Mouse (Mus musculus) adipocyte (in vitro differentiated cells): Measurements from ENCODE around the gene Mia2.

ENCODE experiments used
- DNase-seq: peaks from one replicate; pipeline ENCODE4 v3.0.0-alpha.2; 2016; ENCODE audit warnings: low spot score

The Mia2 gene

DNA sequence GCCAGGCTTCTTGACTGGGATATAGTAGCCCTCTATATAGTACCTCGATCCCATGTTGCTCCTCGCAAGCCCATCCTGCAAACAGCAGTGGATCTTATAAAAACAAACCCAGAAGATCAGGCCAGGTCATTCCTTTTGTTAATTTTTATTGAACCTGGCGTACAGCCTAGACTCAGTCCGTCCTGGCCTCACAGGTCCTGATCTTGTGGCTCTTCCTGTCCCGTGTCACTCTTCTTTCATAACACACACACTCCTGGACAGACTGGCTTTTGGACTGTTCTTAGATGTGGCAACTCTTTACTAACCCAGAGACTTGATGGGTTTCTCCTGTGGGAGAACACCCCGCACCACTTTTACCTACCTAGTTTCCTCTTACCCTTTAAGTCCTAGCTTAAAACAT, 10.3 kb downstream of the Mia2 start:
- no peak for DNase-seq

DNA sequence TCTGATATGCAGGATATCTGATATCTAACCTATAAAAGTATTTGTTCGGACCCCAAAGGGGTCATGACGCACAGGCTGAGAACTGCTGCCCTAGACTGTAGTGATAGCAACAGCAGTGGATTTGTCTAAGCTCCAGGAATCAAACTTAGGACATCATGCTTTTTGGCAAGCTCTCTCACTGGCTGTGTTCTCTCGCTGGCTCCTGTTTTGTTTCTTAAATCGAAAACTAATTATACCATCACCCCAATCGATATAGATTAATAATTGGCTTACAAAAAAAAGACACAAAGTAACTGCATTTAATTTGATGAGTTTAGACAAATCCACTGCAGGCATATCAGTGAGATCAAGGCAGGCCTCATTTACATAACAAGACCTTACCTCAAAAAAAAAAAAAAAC, 10.9 kb downstream of the Mia2 start:
- DNase-seq: no peak

DNA sequence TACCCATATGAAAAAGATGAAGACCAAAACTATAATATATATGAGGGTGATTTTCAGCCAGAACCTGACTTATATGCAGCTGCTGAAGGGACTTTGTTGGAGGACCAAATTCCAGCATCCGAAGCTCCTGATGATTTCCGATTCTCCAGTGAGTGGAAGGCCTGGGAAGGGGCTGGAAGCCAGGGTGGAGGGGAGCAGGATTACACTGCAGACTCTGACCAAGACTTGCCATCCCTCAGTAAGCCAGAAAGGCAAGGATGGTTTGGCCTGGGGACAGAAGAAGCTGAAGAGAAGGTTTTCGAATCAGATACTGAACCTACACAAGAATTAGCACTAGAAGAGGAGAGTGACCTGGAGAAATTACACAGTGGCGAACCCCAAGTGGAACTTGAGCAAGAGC, 12.3 kb downstream of the Mia2 start:
- no peak for DNase-seq

DNA sequence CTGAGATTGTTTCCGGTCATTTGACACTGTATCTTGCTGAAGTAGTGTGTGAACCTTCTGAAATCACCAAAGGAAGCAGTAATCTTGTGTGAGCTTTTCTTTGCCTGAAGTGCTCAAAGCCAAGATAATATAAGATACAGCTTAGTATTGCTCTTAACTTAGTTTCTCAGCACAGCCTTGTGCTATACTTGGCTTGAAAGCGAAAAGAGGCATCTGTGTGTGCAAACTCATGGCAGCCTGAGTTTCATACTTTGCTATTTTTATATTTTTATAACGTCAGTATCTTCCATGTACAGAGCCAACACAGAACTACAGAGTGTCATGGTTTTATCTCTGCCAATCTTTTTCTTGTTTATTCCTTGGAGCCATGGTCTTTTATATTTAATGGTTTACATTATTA, 21.6 kb downstream of the Mia2 start:
- DNase-seq: no peak

DNA sequence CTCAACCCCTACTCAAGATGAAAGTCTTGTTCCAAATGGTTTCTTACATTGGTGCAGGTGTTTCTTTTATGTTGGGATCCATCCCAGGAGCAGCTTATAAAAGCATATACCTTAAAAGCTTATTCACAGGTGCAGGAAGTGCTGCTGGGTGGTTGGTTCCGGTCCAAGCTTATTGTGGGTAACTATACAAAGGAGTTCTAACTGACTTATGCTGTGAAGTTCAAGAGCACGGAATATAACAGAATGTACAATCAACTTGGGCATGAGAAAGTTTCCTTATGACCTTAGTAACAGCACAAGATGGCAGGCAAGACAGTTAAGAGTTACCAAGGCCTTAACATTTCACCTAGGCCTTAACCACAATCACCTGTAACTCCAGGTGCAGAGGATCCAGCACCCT, 29.8 kb downstream of the Mia2 start:
- no peak for DNase-seq

DNA sequence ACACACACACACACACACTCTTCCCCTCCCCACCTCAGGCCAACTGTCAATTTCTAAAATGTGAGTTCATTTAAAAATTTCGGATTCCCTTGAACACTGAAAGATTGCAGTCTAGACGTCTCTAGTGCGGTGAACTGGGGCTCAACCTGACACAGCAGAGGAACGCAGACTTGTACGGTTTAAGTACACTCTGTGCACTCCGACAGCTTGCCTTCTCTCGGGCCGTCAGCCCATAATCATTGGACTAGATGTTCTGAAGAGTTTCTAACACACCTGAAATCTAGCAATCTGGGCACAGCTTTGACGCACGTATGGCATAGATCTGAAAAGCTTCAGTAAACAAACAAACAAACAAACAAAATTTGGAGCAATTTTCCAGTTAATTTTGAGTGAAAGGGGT, 32.9 kb downstream of the Mia2 start:
- DNase-seq: no peak

DNA sequence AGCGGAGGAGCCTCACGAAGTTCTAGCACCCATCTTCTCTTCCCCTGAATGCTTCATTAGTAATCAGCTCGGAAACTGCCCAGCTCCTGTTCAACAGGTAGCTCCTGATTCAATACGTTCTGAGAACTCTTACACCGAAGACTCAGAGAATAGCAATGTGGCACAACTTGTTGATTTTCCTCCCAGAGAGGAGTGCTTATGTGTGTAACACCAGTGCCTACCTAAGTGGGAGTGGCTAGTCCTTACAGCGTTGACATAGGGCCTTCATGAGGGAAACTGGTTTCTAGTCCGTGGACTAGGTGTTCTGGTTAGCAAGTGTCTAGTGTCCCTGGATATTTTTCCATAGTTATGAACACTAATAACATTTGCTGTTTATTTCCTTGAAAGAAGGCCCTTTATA, 33.4 kb downstream of the Mia2 start:
- peak; percentile 42 for DNase-seq

DNA sequence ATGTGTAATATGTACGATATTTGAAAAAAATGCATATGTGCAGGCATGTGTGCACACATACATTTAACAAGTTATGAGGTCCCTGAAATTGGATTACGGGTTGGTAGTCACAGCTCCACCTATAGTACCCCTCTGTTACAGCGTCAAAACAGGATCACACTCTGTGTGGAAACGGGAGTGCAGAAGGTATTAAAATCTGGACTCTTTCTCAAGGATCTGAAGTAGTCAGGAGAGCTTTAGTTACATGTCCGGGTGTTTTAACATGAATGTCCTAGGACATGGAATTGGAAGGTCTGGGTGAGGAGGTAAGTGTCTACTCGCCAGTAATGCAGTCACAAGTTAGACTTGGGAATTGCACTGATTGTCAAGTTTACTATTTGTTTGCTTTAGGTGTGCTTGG, 34.0 kb downstream of the Mia2 start:
- peak; percentile 73 for DNase-seq

DNA sequence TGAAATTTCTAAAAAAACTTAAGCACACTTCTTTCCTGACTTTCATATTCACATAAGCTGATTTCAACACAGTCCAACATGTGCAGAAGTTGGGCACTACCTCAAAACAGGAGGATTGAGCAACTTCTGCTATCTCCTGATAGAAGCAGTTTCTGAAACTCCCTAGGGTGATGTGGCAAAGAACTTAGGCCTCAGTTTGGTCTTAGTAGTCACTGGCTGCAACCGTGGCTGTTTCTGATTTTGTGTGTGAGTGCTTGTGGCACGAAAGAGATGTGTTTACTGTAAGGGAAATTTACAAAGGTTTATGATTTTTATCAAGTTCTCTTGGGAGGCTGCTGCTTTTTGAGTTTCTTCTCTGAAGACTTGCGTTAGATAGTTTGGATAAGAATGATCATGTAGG, 34.6 kb downstream of the Mia2 start:
- peak; percentile 84 for DNase-seq

DNA sequence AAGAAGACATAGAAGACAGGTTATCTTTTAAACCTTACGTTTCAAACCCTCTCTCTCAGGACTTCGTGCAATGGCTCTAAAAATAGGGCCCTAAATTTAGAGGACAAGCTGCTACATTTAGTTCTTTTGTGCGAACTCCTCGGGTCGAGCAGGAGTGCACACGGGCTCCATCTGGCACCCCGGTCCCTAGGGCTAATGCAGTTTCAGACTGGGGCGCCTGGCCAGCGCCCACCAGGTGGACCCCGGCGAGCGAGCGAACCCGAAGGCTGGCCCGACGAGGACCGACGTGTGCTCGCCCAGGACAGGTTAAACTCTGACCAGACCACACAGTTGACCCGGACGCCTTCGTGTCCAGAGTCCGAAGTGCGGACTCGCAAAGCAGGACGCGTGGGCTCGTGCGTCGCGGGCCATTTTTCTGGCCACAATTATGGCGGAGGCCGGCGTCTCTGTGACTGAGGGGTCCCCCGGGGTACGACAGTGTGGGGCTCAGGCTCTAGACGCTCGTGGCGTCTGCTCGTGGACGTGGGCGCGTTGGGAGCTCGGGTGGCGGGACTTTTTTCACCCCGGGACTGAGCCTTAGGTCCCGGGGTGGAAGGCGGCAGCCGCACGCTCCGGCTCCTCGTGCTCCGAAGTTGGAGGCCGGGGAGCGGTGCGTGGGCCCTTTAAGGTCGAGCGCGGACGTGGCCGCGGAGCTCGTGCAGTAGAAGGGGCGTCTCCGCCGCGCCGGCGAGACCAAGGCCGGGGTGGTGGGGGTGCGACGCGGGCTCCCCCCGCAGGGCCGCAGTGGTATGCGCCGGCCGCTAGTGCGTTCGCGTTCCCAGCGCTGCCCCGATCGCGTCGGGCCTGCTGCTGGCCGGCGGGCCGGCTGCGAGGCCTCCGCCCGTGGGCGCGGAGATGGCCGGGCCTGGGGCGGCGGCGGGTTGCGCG, 35.3 kb downstream of the Mia2 start:
- DNase-seq: peak; percentile 85

DNA sequence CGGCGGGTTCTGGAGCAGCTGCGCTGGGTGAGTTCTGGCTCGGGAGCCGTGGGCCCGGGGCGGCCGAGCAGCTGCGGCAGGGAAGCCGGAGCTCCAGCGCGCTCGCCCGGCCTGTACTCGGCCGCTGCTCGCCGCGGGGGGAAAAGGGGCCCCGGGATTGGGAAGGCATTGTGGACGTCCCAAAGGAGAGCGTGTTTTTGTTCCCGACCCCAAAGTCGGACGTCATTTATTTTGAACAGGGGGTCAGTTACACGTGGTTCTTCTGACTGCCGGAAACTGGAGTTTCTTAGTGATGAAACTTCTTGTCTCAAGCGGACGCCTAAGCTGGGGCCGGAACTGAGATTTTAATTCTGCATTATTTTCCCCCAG, 36.0 kb downstream of the Mia2 start:
- peak; percentile 58 for DNase-seq

DNA sequence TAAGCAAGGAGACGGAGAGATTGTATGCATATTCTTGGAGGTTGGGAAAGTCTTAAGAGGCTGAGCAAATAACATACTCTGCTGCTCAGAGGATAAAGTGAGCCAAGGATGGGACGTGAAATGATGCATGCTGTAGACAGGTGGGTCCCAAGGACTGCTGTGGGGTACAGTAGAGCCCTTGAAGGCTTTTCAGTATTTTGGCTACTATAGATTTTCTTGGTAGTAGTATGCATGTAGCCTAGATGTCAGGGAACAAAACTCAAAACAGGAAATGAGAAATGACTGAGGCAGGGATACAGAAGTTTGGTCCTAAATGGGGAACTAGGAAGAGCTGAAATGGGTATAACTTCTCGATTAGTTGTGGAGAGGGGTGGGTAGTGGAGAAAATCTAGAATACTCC, 36.9 kb downstream of the Mia2 start:
- DNase-seq: no peak

DNA sequence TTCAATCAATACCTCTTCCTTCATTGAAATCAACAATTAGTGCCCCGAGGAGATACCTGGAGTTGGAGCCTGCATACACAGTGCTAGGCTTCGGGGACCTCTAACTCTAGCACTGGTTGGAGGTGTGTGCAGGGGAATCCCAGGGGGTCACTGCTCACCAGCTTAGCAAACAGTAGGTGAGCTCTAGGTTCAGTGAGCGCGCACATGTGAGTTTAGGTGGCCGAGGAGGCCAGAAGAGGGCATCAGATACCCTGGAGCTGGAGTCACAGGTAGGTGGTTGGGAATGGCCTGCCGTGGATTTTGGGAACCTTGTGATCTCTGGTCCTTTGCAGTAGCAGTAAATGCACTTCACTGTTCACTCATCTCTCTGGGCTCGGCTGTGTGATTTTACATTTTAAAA, 37.3 kb downstream of the Mia2 start:
- DNase-seq: no peak

DNA sequence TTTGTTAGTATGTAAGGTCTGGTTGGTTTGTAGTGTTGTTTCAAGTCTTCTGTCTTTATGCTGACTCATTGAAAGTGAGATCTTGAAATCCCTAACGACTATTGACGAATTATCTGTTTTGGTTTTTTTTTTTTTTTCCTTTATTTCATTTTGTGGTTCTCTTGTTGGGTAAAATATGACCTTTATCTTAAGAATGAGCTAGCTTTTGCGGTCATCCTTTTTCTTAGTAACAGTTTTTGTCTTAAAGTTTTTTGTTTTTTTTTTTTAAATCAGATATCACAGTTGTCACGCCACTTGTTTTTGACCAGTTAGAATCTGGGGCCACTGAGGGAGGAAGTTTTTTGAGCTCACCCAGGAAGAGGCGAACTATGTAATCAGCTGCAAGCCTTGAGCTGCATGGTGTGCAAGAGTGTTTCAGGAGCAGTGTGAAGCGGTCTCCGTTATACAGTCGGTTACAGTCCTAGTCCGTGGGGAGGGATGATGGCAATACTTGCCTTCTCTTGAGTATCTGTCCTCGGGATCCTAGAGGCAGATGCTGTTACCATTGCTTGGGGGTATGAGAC, 37.9 kb downstream of the Mia2 start:
- DNase-seq: no peak

DNA sequence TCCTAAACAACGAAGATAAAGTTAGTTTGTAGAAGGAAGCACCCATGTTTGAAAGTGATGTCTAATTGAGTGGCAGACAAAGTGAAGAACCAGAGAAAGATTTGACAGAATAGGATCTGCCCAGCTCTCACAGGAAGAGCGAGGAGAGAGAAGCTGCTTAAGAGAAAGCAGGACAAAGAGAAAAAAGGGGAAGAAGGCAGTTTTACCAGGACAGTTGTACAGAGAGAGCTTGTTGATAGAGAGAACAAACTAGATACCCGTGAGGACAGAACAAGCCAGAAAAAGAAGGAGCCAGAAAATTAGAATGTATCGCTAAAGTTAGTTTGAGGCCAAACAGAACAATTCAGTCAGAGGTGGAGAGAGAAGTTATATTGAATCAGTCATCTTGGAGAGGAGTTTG, 39.5 kb downstream of the Mia2 start:
- no peak for DNase-seq

DNA sequence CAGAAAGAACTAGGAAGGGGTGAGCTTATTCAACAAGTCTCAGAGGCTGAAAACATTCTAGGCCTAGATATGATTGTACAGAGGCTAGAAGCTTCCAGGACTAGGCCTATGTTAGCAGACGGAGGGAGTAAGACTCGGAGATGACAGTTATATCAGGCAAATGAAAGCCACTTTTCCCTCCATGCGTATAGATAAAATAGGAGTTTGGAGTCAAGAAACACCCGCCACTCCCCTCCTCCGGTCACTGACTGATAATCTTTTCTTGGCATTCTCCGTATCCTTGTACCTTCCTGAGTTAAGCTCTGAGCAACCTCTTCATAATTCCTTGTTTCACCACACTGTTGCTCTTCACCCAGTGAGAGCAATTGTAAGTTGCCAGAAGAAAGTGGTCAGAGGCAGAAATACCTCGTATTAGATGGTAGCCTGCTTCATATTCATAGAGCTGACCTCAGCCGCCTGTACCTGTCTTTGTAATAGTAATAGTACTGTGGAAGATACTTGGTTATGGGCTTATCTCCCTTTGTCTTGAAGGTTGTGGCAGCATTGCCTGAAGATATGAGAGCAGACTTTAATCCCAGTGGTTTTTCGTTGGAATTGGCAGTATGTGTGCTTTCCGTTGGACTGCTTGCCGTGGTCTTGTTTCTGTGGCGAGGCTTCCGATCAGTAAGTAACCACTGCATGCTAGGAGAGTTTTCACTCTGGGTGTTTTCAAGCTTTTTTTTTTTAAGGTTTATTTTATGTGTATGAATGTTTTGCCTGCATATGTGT, 40.1 kb downstream of the Mia2 start:
- no peak for DNase-seq

DNA sequence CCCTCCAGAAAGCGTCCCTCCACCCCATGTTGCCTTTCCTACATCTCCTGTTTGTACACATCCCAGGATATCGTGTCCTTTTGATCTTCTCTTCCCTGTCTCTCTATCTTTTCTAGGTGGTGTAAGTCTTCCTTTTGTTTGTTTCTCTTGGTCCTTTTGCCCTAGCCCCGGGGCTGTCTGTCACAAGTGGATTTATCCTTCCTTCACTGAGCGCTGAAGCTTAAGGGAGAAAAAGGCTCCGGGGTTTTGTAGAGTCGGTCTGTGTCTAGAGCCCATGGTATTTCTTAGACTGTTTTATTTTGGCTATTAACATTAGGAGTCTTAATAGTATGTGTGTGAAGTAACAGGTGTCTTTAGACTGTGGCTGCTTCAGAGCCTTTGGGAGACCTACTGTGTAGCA, 41.4 kb downstream of the Mia2 start:
- no peak for DNase-seq

DNA sequence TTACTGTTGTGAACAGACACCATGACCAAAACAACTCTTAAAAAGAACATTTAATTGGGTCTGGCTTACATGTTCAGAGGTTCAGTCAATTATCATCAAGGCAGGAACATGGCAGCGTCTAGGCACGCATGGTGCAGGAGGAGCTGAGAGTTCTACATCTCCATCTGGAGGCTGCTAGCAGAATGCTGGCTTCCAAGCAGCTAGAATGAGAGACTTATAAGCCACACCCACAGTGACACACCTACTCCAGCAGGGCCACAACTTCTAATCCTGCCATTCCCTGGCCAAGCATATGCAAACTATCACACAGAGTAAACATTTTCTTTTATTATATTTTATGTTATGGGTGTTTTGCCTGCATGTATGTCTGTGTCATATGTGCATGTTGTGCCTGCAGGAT, 43.8 kb downstream of the Mia2 start:
- no peak for DNase-seq

DNA sequence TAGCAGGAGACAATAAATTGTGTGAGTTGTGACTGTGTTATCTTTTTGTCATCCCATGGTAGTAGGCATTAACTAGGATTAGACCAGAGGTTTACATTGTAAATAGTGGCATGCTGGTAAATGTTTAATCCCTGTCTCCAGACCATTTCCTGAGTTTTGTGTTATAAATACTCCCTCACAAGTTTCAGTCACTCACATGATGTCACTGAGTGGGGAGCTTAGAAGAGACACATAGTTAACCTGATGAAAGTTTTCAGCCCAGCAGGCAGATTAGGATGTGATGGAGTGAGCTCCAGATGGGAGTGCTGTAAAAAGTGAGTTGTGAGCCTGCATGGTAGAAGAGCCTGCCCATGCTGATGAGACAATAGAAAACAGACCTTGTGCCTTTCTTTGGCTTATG, 49.5 kb downstream of the Mia2 start:
- DNase-seq: no peak

DNA sequence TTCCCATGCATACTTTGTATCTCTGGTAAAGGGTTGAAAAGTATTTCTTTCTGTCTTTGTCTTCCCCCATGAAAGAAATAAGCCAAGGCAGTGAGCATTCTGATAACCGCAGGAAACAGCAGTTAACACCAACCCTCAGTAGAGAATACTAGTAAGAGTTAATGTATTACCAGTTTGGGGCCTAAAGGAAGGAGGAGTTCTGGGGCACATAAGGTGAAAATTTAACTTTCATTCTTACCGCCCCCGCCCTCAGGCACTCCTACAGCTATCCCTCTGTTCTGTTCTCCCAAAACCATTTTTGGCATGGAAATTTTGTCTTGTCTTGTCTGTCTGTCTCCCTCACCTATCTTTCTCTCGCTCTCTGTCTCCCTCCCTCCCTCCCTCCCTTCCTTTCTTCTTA, 54.1 kb downstream of the Mia2 start:
- DNase-seq: no peak

DNA sequence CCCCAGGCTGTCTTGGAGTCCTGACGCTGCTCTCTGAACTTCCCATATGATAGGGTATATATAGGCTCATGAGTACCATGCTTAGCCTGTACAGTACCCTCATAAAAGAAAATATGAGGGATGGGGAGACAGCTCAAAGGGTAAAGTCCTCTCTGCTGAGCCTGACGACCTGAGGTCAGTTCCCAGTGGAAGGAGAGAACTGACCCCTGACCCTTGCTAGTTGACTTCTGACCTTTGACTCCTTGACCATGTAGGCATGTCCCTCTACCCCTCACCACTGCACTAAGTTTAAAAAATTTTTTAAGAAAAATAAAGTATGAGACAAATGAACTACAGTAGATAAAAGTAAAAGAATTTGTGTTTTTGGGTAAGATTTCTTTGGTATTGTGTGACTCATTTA, 65.5 kb downstream of the Mia2 start:
- DNase-seq: no peak

DNA sequence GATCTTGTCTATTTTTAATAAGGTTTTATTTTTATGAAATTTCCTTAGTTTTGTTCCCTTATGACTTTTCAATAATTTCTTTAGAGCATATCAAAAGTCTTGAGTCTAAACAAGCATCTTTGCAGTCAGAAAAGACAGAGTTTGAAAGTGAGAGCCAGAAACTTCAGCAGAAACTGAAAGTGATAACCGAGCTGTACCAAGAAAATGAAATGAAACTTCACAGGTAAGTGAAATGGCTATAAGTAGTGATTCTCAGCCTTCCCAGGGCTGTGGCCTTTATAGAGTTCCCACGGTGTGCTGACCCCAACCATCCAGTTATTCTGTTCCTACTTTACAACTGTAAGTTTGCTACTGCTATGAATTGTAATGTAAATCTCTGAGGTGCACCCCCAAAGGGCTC, 67.2 kb downstream of the Mia2 start:
- no peak for DNase-seq

DNA sequence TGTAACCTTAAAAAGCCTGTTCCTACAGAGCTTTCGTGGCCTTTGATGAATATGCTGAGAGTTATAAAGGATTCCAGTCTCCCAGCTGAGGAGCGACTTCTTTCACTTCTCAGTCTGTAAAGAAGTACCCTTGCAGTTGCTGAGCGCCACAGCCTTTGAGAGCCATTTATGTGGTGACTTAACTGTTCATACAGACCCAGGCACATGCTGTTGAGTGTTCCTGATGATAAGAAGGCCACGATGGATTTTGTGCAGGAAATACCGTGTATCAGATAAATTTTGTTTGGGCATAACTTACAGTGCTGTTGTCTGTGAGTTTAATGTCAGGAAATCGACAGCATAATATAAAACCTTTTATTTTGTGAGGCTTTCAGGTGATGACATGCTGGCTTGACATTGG, 68.9 kb downstream of the Mia2 start:
- DNase-seq: no peak
